Mouse (Mus musculus) urinary bladder, postnatal 36 days (tissue): ENCODE data around the gene Tgm2.
A peak's percentile ranks its signal among the peaks of the same experiment; 100 is the strongest.

Experiments used
- DNase-seq, 2 experiments: peaks; one replicate each; pipeline ENCODE4 v3.0.0; 2022; ENCODE audit warnings: low spot score in 2 of 2, mixed read lengths in 1 of 2

Gene Tgm2

DNA sequence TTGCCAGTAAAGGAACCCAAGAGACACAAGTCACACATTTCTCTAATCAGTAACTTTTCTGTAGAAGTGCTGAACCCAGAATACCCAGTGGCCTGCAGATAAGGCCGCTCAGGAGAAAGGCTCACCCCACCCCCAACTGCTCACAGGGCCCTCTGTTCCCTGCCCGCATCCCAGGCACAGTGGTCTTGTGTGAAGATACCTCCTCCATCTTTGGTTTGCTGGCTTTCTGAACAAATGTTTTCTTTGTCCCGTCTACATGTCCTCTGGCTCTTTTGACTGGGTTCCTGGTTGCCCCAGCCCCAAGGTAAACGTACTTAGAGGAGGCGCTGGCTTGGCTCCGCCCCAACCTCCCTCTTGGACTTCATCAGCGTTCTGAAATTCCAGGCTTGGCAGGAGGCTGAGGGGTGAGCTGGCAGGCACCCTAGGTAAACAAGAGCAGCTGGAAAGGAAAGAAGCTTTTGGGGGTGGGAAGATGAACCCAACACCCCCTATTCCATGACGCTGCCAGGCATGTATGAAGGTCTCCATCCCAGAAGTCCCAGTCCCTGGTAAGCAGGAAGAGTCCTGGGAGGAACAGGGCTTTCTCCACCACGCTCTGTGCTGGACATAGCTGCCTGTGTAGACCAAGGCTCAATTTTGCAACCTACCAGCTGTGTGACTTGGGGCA is 32.5 kb downstream of the Tgm2 start:
- peak; percentile 52 to 86 for DNase-seq

- DNase-seq = no peak
Observed at GRCm38 (mm10) chr2:158109516-158109915, 36.7 kb downstream of the Tgm2 start.

DNA sequence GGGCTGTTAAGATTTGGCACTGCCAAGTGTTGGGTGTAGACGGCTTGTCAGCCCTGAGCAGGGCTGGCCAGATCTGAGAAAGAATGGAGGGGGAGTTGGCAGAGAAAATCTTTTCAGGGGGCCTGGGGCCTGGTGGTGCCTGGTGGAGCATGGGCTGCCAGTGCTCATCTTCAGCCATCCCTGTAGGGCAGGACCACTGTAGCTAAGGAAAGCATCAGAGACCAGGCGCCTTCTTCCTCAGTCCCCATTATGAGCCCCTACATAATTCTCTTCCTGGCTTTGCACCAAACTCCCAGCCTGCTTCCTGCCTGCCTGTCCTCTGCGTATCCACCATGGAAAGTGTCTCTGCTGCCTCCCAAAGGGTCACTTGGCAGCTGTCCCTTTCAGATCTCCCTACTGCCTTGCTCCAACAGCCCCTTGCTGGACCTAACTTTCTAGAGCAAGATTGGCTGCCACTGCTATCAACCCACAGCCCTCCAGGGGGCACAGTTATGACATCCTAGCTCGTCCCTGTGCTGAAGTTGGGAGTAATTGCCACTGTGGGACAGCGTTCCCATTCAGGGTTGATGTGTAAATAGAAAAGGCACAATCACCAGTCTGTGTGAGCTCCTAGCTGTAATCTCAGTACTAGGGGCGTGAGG is 39.2 kb downstream of the Tgm2 start:
- peak in 1 of 2 experiments; percentile 55 for DNase-seq

DNA sequence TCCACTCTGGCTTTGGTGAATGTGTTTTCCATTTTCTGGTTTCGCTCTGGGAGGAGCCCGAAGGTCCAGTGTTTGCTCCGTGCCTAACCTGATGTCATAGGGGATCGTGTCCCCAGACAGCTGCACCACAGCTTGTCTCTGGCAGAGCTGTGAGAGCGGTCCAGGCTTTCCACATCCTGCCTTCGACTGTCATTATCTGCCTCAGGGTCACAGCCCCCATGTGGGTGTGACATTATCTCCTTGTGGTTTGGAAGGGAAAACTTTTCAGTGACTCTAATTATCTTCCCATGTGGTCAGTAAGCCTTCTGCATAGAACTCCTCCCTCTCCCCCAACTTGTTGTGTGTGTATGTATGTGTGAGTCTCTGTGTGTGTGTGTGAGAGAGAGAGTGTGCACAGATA is 40.6 kb downstream of the Tgm2 start:
- no peak for DNase-seq

- no peak for DNase-seq
Observed at GRCm38 (mm10) chr2:158104966-158105365, 41.3 kb downstream of the Tgm2 start.

DNA sequence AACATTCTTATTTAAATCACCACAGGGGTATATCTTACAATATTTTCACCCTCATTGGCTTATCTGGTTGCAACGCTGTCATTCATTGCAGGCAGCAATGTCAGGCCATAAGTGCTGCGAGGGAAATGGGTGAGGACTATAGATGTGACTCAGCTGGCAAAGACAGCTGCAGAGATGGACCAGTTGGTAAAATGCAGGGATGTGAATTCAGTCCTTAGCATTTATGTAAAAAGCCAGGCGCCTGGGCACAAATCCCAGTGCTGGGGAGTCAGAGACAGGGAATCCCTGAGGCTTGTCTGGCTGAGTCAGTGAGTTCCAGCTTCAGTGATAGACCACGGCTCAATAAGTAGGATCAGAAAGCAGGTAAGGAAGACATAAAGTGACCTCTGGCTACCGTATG is 44.5 kb downstream of the Tgm2 start:
- no peak for DNase-seq

DNA sequence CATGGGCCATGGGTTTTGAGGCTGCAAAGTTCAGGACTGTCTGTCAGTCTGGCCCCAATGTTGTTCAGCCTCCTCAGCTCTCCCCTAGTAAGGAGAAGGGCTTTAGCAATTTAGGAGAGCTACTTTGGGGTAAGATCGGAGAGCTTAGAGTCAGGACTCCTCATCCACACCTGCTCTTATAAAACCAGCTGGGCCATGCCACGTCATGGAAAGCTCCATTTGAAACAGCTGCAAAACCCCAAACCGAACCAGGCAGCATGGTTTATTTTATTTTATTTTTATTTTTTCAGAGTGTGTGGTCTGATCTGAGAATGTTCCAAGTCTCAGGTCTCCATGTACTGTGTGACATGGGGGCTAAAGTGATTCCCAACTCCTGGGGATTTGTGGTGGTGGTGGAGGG is 46.7 kb downstream of the Tgm2 start:
- DNase-seq = no peak

- no peak for DNase-seq
Observed at GRCm38 (mm10) chr2:158098730-158099129, 47.5 kb downstream of the Tgm2 start.

DNA sequence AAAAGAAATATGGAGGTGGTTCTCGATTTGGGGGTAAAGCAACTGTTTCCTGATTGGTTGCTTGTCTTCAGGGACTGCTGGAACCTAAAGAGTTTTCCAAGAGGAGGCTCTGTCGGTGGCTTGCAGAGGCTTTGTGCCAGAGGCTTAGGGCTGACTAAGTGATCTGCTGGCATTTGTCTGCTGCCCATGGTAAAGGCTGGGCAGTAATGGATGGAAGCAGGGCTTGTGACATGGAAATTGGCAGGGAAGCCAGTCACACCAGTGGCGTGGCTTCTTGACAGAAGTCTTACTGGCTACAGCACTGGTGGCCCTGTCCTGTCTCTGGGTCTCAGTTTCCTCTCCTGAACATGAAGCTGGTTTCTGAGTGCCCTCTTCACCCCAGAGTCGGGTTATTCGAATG is 49.2 kb downstream of the Tgm2 start:
- DNase-seq = no peak

- no peak for DNase-seq
Observed at GRCm38 (mm10) chr2:158094846-158095245, 51.4 kb downstream of the Tgm2 start.

DNA sequence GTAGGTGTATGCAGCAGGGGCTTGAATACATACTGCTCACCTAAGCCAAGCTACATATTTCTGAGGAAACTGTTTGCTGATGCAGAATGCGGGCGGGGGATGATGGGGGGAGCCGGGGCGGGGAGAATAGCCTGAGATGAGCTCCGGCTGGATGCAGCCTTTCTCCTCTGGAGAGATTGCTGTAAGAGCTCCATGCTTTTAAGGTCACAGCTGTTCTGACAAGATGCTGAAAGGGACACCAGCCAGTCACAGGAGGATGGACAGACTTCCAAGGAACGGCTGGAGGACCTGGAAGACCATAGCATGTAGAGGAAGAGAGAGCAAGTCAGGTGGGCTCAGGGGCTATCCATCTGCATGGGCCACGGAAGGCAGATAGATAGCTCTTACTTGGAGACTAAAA is 51.9 kb downstream of the Tgm2 start:
- DNase-seq = no peak

- DNase-seq = peak in 1 of 2 experiments; percentile 48
Observed at GRCm38 (mm10) chr2:158093345-158093744, 52.9 kb downstream of the Tgm2 start.

DNA sequence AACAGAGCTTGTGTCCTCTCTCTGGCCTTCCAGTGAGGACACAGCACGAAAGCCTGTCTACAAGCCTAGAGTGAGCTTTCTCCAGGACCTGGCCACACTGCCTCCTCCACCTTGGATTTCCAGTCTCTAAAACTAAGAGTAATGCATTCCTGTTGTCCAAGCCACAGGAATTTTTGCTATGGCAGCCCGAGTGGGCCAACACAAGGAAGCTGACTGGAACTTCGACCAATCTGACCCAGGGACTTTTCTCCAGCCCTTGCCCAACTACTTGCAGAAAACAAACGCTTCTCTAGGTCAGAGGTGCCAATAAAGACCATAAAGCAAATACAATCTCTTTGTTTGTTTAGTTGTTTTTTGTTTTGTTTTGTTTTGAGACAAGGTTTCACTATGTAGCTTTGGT is 56.1 kb downstream of the Tgm2 start:
- no peak for DNase-seq

- no peak for DNase-seq
Observed at GRCm38 (mm10) chr2:158084486-158084885, 61.8 kb downstream of the Tgm2 start.

DNA sequence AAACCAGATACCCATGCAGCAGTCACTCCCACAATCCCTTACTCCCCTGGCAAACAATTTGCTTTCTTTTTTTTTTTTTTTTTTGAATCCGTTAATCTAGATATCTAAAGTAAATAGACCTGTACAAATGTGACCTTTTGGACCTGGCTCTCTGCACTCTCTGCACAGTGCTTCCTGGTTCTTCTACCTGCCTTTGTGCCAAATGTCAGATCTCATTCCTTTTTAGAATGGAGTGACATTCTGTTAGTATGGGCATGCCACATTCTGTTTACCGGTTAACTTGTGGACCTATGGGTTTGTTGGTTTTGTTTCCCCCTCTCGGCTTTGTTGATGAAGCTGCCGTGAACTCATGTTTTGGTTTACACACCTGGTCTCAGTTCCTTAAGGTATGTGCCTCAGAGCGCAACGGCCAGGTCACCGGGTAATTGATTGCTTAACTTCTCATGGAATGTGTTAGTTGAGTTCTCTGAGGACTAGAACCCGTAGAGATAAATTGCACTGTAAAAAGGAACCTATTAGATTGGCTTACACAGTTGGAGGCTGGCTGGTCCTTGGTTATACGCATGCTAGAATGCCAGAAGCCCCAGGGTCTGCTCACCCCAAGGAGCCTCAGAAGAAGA is 65.5 kb downstream of the Tgm2 start:
- no peak for DNase-seq

GRCm38 (mm10) chr2:158079843-158080395 is 66.3 kb downstream of the Tgm2 start:
- DNase-seq = no peak

DNA sequence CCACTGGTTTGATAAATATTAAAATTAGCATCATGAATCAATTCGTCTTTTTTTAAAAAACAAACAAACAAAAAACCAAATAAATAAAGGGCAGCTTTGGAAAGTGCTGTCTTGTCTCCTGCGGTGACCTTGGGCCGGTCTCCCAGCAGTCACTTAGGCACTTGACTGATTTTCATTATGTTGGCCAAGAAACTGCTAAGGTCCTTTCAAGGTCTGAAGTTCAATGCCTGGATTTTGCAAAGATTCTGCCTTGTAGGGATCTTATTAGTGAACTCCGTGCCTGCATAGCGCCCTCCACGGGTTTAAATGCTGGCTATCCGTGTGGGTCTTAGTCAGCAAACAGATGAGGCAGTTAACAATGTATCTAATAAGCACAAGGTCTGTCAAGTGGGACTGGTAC is 67.3 kb downstream of the Tgm2 start:
- DNase-seq = no peak

DNA sequence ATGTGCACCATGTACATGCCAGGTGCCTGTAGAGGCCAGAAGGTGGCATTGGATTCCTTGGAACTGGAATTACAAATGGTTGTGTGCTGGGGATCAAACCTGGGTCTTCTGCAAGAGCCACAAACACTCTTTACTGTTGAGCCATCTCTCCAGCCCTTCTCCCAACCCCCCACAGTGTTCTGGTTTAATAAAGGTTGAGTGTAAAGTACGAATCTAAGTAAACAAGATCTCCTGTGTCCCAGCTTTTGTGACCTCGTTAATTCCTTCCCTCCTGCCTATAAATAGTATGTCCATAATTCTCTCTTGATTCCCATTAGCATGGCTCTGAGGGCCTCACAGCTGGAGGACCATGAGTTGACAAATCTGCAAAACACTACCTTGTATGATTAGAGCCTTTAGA is 68.3 kb downstream of the Tgm2 start:
- DNase-seq = no peak

DNA sequence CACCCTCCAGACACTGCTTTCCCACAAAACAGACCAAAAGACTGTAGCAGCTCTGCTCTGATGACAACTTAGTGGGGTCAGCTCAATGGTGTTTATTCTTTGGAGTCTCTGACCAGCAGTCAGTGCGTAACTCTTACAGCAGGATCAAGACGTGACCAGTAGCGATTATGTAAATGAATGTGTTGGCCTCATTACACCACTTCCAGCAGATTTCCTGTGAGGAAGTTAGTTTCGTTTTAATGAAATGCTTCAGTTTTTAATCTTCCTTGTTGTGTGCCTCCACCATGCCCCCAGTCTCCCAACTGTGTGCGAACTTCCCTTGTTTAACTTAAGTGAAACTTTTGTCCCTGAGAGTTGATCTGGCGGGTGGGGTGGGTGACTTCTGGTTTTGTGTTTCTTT is 69.5 kb downstream of the Tgm2 start:
- no peak for DNase-seq

GRCm38 (mm10) chr2:158074835-158075234 is 71.4 kb downstream of the Tgm2 start:
- no peak for DNase-seq

GRCm38 (mm10) chr2:158071633-158071995 is 74.6 kb downstream of the Tgm2 start:
- no peak for DNase-seq

- peak in 1 of 2 experiments; percentile 54 for DNase-seq
Observed at GRCm38 (mm10) chr2:158070885-158071632, 75.2 kb downstream of the Tgm2 start.
